Mouse (Mus musculus) spleen, adult 2 months (tissue): Measurements from ENCODE around the gene Cd3d.

Experiments
- CTCF ChIP-seq: fragments of 200-500 bp; IDR thresholded peaks from 2 replicates; pipeline ENCODE4 v1.5.1; 2011; ENCODE audit warnings: mild to moderate bottlenecking, inconsistent platforms; ENCODE audit not compliant: insufficient read depth, insufficient read length, insufficient replicate concordance; ENCODE audit errors: extremely low read depth
- POLR2A ChIP-seq: fragments of 200-500 bp; IDR thresholded peaks from 2 replicates; pipeline ENCODE4 v1.6.1; 2011; ENCODE audit warnings: low read depth, low read length, inconsistent platforms

DNA sequence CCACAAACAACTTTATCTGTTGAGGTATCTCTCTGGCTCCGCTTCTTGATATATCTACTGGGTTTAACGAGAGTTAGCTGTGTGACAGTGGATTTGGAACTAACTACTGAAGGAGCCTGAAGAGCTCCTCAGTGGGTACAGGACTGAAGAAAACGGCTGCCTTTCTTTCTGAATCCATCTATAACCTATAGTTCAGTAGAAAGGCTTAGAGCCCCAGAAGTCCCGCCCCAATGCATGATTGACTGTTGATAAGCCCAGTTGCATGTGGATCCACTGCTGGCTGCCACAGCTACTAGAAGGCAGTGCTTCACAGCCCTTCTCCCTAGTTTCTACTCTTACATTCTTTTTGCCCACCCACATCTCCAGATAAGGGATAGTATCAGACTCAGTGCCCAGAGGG lies 28.9 kb downstream of the Cd3d start:
- TF ChIP-seq POLR2A (no peak), CTCF (no peak)
